Mouse (Mus musculus) gastrocnemius, adult 2 months (tissue): Measurements from ENCODE around the gene Prss48. TPM values are rescaled to one million over a fixed set of nuclear protein-coding genes. Genes with fewer than 3 reads are reported as not detected.
"Not testable (repeated sequence)": the region's sequence is repeated elsewhere in the genome, so short reads cannot be mapped to it uniquely, and the experiment has no call there.

ENCODE experiments used
- DNase-seq: peaks from one replicate; pipeline ENCODE4 v3.0.0; 2022
- H3K27ac ChIP-seq: fragments of 200-600 bp; 2 replicates; pipeline ENCODE4 v1.8.1; 2022; ENCODE audit warnings: mild to moderate bottlenecking
- H3K4me3 ChIP-seq: fragments of 200-600 bp; 2 replicates; pipeline ENCODE4 v1.8.1; 2022; ENCODE audit warnings: mild to moderate bottlenecking, moderate library complexity
- CTCF ChIP-seq: fragments of 200-600 bp; IDR thresholded peaks from 2 replicates; pipeline ENCODE4 v1.8.1; 2022; ENCODE audit warnings: antibody characterized with exemption, mild to moderate bottlenecking, moderate library complexity
- intact Hi-C: fragments of 180-260 bp; cut with DNase I; formaldehyde crosslinking; loops from one replicate; pipeline ENCODE4 v1.15.1; 2025
- total RNA-seq, 2 experiments: library from RNA; stranded (reverse); gene quantifications; 2 replicates each; pipeline ENCODE4 v1.2.3; 2021

The Prss48 gene
- total RNA-seq, 2 experiments from 2014 or later: not detected

- TF ChIP-seq CTCF: no peak
- peak; percentile 26 for DNase-seq
- Histone ChIP-seq H3K27ac (no peak overlapping the region), H3K4me3 (no peak overlapping the region)
- intact Hi-C loops: no loop called here
Measured at GRCm38 (mm10) chr3:85991802-85992156, 10.5 kb downstream of the Prss48 start.

DNA sequence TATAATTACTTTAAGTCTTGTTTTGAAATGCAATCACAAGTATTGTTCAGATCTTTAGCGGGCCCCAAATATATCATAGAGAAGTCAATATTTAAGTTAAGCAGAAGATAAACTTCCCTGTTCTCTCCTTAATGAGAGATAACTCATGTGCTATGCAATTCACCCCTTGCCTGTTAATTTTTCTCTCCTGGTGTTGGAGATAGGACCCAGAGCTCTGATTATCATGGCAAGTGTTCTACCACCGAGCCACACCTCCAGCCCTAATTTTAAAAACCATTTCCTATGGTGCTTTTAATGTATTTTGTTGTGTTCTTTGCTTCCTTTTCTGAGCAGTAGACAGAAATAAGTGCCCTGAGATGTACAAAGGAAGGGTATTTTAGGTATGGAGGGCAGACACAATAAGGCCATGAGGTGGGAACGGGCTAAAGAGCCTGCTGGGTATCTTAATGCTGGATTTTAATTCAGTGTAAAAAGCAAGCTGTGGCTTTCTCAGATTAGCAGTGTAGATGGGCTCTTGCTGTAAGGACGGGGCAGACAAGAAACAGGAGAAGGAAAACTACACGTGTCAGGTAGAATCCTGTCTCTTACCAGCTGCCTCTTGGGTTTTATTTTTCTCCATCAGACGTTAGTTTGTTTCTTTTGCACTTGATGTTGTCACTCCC is 11.0 kb downstream of the Prss48 start:
- TF ChIP-seq CTCF: no peak
- no peak for DNase-seq
- no peak overlapping the region for H3K4me3 ChIP-seq
- intact Hi-C loops: no loop called here
- H3K27ac ChIP-seq: no peak overlapping the region

- intact Hi-C loops: no loop called here
- no peak overlapping the region for H3K27ac ChIP-seq
- no peak overlapping the region for H3K4me3 ChIP-seq
- no peak for DNase-seq
- no peak for TF ChIP-seq CTCF
Measured at GRCm38 (mm10) chr3:85987225-85987624, 15.1 kb downstream of the Prss48 start.

DNA sequence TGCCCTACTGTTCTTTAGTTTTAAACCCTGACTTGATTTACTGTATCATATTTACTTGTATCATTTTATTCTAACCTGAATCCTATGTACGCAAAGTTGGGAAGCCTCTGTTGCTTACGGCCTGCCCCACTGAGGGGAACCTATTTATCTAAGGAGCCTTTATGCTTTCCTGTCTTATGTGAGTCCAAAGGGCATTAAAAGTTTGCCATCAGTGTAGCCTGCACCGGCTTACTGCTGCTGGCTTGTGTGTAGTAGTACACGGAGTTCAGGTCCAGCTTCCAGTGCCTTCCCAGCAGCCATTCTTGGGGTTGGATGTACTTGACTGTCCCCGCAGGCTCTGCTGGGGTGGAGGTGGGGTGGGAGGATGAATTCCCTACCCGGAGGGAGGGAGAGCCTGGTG is 17.8 kb downstream of the Prss48 start:
- intact Hi-C loops: no loop called here

GRCm38 (mm10) chr3:85981761-85982160 is 20.5 kb downstream of the Prss48 start:
- intact Hi-C loops, DNase-seq, H3K4me3 ChIP-seq, H3K27ac ChIP-seq: not testable (repeated sequence)

More for the DNA sequence above, 17.8 kb downstream of the Prss48 start:
- DNase-seq: no peak
- Histone ChIP-seq H3K27ac (no peak overlapping the region), H3K4me3 (no peak overlapping the region)
- no peak for TF ChIP-seq CTCF

- no peak for TF ChIP-seq CTCF
- H3K4me3 ChIP-seq: no peak overlapping the region
- H3K27ac ChIP-seq: no peak overlapping the region
- intact Hi-C loops: no loop called here
- DNase-seq: no peak
Measured at GRCm38 (mm10) chr3:85980036-85980435, 22.3 kb downstream of the Prss48 start.

- no peak for TF ChIP-seq CTCF
- Histone ChIP-seq H3K4me3 (no peak overlapping the region), H3K27ac (no peak overlapping the region)
- DNase-seq: no peak
- intact Hi-C loops: no loop called here
Measured at GRCm38 (mm10) chr3:85974451-85974850, 27.8 kb downstream of the Prss48 start.

GRCm38 (mm10) chr3:85973376-85974140 is 28.7 kb downstream of the Prss48 start:
- no peak for DNase-seq
- H3K27ac ChIP-seq: no peak overlapping the region
- no peak for TF ChIP-seq CTCF
- intact Hi-C loops: no loop called here
- H3K4me3 ChIP-seq: no peak overlapping the region

DNA sequence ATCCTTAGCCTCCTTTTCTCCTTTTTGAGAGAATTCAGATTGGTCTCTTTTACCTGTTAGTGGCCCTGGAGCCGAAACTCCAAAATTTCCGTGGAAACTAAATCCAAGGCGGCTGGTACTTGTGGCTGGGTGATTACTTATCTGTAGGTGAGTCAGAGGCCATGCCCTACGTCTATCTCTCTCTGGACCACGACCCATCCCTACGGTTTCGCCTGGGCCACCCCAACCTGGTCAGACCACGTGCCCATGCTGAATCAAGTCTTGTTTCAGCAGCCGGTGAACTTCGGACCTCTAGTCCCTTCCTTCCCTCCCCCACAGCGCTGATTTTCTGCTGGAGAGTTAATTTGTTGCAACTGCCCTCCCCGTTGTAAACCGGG is 30.7 kb downstream of the Prss48 start:
- DNase-seq: no peak
- H3K27ac ChIP-seq: peak overlapping the region; percentile 76
- no peak for TF ChIP-seq CTCF
- H3K4me3 ChIP-seq: peak overlapping the region; percentile 93
- intact Hi-C loops: no loop called here

GRCm38 (mm10) chr3:85970742-85971598 is 31.3 kb downstream of the Prss48 start, which contains the start of gene Sh3d19:
Sh3d19 (plus strand) TSS chr3:85971109.
- peak within 1 kb of the TSS; percentile 93 for H3K4me3 ChIP-seq
- H3K27ac ChIP-seq: peak within 1 kb of the TSS; percentile 76
- intact Hi-C loops: no loop called here
- no peak for TF ChIP-seq CTCF
- peak; percentile 89 for DNase-seq

- TF ChIP-seq CTCF: no peak
- H3K27ac ChIP-seq: no peak overlapping the region
- no peak for DNase-seq
- intact Hi-C loops: no loop called here
- no peak overlapping the region for H3K4me3 ChIP-seq
Measured at GRCm38 (mm10) chr3:85969040-85969439, 33.3 kb downstream of the Prss48 start.

GRCm38 (mm10) chr3:85965479-85965878 is 36.8 kb downstream of the Prss48 start:
- Histone ChIP-seq H3K27ac (no peak overlapping the region), H3K4me3 (no peak overlapping the region)
- no peak for DNase-seq
- intact Hi-C loops: no loop called here
- no peak for TF ChIP-seq CTCF

DNA sequence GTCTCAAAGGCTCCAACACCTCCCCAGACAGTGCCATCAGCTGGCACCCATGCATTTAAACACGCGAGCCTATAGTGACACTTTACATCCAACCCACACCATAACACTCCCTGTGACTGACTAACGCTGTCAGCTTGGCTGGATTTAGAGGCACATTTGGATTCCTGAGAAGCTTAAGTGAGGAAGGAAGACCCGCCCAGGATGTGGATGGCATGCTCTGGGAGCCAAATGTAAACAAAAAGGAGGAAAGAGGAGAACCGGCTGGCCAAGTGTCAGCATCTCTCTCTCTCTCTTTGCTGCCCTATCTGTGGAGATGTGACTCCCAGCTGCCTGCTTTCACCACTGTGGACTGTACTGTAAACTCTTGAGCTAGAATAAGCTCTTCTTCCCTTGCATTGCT is 41.2 kb downstream of the Prss48 start:
- no peak for TF ChIP-seq CTCF
- no peak overlapping the region for H3K4me3 ChIP-seq
- no peak for DNase-seq
- H3K27ac ChIP-seq: no peak overlapping the region
- intact Hi-C loops: no loop called here
